Mouse (Mus musculus): ENCODE measurements at regions not wholly inside any gene's neighbourhood (a gene's known extent, or its start where the extent isn't known, plus 50 kb on each side); places are given as distances from the start of the nearest gene placed in this dataset.

DNA sequence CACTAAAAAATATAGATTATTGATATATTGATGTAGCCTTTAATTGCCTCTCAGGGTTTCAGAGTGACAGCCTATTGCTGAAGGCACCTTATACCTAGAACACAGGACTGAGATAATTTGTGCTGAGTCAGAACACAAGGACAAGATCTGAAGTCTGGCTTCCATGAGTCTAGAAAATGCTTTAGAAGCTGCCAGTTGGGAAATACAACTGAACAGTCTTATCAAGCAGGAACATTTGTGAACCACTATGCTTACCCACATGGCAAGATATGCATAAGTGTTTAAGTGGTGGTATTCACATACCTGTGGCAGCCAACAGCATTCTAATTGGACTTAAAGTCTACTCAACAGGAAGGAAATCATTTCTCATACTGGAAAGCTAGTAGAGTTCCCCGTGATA lies 202.1 kb upstream of the Tpm3-rs7 start:
- in situ Hi-C loops (cut with MboI, MseI), result no loop called here

GRCm38 (mm10) chr14:113138823-113139222 lies 175.6 kb upstream of the Tpm3-rs7 start:
- in situ Hi-C loops (cut with MboI, MseI), result no loop called here

DNA sequence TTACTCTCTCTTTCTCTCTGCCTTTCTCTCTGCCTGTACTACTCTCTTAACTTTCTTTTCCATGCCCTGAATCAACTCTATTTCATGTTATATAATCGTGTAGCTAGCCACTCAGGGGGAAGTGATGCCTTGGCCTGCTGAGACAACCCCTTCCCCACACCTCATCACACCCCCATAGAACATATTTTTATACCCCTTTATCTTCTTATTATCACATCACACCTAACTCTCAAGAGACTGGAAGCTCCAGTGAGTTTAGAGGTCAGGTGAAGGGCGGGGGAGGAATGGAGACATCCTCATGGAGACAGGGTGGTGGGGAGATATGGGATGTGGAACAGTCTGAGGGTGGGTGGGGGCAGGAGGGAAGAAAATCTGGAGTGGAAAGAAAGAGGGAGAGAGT lies 145.8 kb upstream of the Tpm3-rs7 start:
- in situ Hi-C loops (cut with MboI, MseI), result no loop called here

- in situ Hi-C loops (cut with MboI, MseI), result no loop called here
Observed at GRCm38 (mm10) chr14:113182345-113182997, 131.9 kb upstream of the Tpm3-rs7 start.

GRCm38 (mm10) chr14:113211968-113212367 lies 102.4 kb upstream of the Tpm3-rs7 start:
- in situ Hi-C loops (cut with MboI, MseI), result loop anchor here in 1 of 2 experiments (10.0 kb wide), 1 partner anchor 797 kb away; no protein-coding TSS in a partner anchor
